Mouse (Mus musculus) brain, embryonic 14.5 days (tissue): ENCODE results near the gene Lce1e.

Source experiments
- CTCF ChIP-seq: fragments of 200-500 bp; IDR thresholded peaks from 2 replicates; pipeline ENCODE4 v1.5.1; 2012; ENCODE audit warnings: inconsistent platforms, mild to moderate bottlenecking, moderate library complexity, borderline replicate concordance; ENCODE audit not compliant: insufficient read depth, insufficient read length; ENCODE audit errors: extremely low read depth
- POLR2A ChIP-seq: fragments of 200-500 bp; IDR thresholded peaks from 2 replicates; pipeline ENCODE4 v1.6.1; 2012; ENCODE audit warnings: mild to moderate bottlenecking, inconsistent platforms, borderline replicate concordance; ENCODE audit not compliant: poor library complexity, insufficient read depth, insufficient read length, severe bottlenecking; ENCODE audit errors: extremely low read depth

- no peak for TF ChIP-seq CTCF
- TF ChIP-seq POLR2A, result no peak
Measured at GRCm38 (mm10) chr3:92691688-92692087, 17.2 kb downstream of the Lce1e start.
